Mouse (Mus musculus): ENCODE results near the gene Tmem170.
"Not testable (repeated sequence)": the region's sequence is repeated elsewhere in the genome, so short reads cannot be mapped to it uniquely, and the experiment has no call there.

Tmem170 gene

DNA sequence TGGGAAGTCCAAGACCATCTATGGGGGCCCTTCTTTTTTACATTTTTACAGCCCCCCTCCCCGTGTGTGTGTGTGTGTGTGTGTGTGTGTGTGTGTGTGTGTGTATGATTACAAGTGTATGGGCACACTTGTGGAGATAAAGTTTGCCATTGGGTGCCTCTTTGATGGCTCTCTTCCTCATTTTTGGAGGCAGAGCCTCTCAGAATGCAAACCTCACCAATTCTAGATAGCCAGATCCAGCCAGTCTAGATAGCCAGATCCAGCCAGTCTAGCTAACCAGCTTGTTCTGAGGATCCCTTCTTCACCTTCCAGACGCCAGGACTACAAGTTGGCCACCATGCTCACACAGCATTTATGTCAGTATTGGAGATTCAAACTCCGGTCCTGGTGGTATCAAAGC lies 5.3 kb downstream of the Tmem170 start:
- DNase-seq = no peak

- DNase-seq = no peak
Observed at GRCm38 (mm10) chr8:111870379-111870778, 6.2 kb downstream of the Tmem170 start.

- DNase-seq = no peak
Observed at GRCm38 (mm10) chr8:111868664-111869063, 7.9 kb downstream of the Tmem170 start.

GRCm38 (mm10) chr8:111865857-111866256 lies 10.7 kb downstream of the Tmem170 start:
- no peak for DNase-seq

DNA sequence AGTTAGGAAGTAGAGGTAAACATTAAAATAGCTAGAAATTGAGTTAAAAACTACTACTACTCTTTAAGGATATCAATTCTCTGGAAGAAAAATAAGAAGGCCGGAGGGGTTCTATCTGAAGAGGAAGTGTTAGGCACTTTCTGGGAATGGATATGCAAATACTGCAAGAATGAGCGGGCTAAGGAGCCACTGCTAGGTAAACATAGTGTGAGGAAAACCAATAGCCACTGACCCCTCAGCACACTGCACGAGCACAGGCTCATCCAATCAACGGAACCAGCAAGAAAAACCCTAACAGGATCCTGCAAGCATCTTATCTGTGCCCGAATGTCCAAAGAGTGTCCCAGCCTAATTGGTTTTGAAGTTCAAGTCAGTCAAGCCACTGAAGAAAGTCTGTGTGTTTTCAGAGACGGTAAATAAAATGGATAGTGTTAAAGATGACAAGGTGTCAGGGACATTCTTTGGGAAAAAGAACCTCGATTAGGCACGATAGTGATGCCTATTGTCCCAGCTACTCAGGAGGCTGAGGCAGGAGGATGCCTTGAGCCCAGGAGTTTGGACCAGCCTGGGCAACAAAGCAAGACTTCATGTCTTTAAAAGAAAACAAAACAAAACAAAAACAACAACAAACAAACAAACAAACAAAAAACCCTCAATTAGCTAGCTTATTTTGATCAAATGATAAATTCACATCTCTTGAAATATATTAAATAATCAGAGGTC lies 11.3 kb downstream of the Tmem170 start:
- DNase-seq = no peak

DNA sequence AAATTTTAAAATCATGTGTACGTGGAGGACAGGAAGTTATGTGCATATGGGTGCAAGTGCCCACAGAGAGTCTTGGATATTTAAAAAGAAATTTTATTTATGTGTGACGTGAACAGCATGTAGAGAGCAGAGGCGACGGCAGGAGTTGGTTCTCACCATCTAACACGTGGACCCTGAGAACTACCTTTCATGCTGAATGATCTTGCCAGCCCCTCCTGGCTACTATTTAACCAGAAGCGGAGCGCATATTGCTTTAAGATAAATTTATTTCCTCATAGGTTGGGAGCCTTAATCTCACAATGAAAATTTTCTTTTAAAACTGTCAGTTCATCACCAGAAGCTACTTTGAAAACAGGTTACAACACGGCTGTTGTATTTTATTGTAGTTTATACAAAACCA lies 11.9 kb downstream of the Tmem170 start:
- DNase-seq = no peak

GRCm38 (mm10) chr8:111863280-111863679 lies 13.3 kb downstream of the Tmem170 start:
- DNase-seq = no peak

DNA sequence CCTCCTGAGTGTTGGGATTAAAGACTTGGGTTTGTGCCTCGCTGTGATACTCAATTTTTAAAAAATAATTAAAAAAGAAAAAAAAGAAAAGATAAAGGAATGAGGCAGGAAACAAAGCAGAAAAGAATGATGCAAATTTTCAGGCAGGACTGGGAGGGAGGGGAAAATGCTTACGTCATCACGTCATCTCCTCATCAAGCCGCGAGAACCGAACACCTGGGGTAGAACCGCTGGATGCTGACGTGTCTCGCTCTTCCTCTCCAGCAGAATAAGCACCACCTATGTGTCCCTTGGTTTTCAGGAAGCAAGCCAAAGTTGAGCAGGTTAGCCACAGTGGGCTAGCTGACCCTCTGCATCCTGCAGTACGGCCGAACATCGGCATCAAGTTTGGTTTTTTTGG lies 20.6 kb downstream of the Tmem170 start:
- DNase-seq = no peak

DNA sequence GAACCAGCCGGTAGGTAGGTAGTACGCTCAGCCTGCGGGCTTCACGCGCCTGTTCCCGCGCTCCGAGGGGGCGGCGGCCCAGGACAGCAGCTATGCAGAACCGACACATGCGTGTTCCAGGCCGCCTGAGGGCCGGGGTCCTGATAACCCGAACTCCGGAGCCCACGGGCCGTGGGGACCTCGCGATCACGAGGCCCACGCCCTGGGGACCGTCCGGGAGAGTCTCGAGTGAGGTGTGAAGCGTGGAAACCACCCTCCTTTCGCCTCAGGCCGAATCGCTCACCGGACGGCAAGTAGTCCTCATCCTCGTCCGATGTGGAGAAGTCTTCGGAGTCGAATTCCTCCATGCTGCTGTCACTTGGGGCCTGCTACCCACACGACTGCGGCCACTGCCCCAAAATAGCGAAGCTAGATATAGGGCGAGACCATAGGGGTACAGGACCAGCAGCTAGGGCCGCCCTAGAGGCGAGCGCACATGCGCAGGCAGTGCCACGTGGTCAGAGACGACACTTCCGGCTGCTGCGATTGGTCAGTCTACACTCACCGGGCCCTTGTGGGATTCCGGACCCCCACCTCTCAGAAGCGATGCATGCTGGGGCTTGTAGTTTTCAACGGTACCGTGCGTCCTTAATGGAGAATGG lies 22.6 kb downstream of the Tmem170 start, which contains the start of gene Cfdp1:
Cfdp1 (minus strand) TSS at position 431 of the 641 bp plus-strand sequence.
- peak; percentile 98 for DNase-seq

- DNase-seq = not testable (repeated sequence)
Observed at GRCm38 (mm10) chr8:111853219-111853618, 23.3 kb downstream of the Tmem170 start.

DNA sequence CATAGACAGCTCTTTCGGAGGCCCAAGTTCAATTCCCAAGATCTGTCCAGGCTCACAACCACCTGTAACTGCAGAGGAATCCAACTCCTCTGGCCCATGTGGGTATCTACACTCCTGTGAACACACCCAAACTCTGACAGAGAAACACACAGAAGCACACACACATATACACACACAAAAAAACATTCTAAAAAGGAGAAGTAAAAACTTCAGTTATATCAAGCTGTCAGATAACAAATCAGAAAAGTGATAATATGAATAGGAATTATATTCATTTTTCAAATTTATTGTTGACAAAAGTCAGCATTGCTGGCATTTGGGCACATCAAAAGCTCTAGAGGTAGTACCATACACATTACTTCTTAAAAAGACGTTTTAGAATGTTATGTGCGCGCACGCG lies 29.8 kb downstream of the Tmem170 start:
- no peak for DNase-seq

DNA sequence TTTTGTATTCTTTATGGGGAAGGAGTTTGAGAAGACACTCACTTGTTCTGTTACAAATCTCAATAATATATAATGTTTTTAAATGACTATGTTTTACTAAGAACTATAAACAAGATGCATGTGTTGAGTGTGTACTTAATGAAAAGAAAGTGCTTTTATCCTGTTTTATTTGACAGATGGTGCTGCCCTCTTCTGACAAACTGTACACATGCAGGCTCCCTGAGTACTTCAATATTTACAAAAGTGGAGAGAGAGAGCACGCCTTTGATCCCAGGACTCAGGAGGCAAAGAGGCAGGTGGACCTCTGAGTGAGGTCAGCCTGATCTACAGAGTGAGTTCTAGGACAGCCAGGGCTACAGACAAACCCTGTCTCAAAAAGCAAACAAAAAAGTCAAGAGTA lies 41.0 kb downstream of the Tmem170 start:
- no peak for DNase-seq

GRCm38 (mm10) chr8:111834011-111834410 lies 42.5 kb downstream of the Tmem170 start:
- DNase-seq = no peak

- DNase-seq = no peak
Observed at GRCm38 (mm10) chr8:111832983-111833382, 43.6 kb downstream of the Tmem170 start.

- no peak for DNase-seq
Observed at GRCm38 (mm10) chr8:111831996-111832395, 44.6 kb downstream of the Tmem170 start.

- peak; percentile 6 for DNase-seq
Observed at GRCm38 (mm10) chr8:111828595-111828994, 48.0 kb downstream of the Tmem170 start.

GRCm38 (mm10) chr8:111825219-111825618 lies 51.3 kb downstream of the Tmem170 start:
- no peak for DNase-seq

- DNase-seq = no peak
Observed at GRCm38 (mm10) chr8:111824334-111824733, 52.2 kb downstream of the Tmem170 start.

- DNase-seq = no peak
Observed at GRCm38 (mm10) chr8:111821199-111821598, 55.4 kb downstream of the Tmem170 start.

GRCm38 (mm10) chr8:111820691-111821090 lies 55.9 kb downstream of the Tmem170 start:
- DNase-seq = no peak

DNA sequence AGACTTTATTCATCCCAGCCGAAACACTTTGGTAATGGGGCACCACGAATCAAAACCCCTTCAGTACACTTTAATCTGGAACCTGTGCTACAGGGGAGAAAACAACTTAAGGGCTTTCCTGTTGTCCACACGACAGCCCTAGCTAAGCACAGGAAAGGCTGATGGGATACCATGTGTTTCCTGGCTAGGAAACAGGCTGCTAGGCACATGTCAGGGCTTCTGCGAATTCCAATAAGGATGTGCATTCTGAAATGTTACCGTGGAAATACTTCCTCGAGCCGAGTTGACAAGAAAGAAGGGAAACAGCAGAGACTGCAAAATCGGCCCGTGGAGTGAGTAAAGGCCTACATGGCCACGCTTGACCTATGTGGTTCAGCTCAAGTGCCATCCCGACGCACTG lies 56.5 kb downstream of the Tmem170 start:
- DNase-seq = no peak

DNA sequence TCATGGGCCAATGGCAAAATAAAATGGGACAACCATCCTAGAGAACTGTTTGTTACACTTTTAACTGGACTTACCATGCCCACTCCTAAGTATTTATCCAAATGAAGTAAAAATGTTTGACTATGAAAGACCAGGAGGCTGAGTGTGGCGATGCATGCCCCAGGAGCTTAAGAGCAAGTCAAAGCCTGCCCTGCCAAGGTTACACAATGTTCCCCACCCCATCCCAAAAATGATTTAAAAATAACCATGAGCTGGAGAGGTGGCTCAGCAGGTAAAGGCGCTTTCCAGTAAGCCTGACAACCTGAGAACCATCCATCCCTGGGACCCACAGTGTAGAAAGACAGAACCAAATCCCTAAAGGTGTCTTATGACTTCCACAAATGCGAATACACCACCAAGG lies 58.0 kb downstream of the Tmem170 start:
- DNase-seq = no peak

DNA sequence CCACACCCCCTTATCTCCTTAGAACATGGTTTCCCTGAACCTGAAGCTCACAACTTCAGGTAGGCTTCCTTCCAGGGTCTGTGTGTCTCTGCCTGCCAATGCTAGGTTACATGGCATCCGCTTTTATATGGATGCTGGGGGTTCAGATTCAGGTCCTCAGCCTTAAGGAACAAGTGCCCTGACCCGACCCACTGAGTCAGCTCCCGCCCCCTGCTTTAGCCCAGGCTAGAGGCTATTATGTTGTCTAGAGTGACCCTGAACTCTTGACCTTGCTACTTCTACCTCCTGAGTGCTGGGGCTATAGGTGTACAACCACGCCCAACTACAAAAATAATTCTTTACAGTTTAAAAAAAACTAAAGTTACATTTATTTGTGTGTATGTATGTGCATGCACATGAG lies 61.5 kb downstream of the Tmem170 start:
- DNase-seq = no peak

DNA sequence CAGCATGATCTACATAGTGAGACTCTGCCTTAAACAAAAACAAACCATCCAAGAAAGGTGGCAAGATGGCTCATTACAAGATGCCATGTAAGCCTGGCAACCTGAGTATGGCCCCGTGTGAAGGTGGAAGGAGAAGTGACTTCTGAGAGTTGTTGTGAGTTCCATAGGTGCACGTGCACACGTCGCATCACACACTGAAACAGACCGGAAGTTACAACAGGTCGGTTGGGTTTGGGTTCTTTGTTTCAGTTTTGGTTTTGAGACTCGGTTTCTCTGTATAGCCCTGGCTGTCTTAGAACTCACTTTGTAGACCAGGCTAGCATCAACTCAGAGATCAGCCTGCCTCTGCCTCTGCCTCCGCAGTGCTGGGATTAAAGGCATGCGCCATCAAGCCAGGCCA lies 62.7 kb downstream of the Tmem170 start:
- no peak for DNase-seq

Data from right cerebral cortex, adult 18-20 months (tissue).